Mouse (Mus musculus): ENCODE results near the gene Pla2r1. TPM values are rescaled to one million over a fixed set of nuclear protein-coding genes. Genes with fewer than 3 reads are reported as not detected.

The Pla2r1 gene
- polyA plus RNA-seq, 1 experiment from 2014 or later, result 0.35 TPM

DNA sequence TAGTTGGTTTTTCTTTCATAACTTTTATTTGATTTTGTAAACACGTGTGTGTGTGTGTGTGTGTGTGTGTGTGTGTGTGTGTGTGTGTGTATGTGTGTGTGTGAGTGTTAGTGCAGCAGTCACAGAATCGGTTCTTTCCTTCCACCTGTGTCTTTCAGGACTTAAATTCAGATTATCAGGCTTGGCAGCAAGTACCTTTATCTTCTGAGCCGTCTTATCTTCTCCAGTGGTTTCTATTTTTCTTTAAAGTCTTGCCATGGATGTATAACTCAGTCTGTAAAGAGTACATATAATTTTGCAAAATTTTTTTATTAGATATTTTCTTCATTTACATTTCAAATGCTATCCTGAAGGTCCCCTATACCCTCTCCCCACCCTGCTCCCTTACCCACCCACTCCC is 165.7 kb downstream of the Pla2r1 start:
- no peak for ATAC-seq (ENCODE audit: low FRiP score, low read depth)
- peaks cover 12% of the 10 kb centered on the region for H3K4me1 ChIP-seq (replicated peaks)

DNA sequence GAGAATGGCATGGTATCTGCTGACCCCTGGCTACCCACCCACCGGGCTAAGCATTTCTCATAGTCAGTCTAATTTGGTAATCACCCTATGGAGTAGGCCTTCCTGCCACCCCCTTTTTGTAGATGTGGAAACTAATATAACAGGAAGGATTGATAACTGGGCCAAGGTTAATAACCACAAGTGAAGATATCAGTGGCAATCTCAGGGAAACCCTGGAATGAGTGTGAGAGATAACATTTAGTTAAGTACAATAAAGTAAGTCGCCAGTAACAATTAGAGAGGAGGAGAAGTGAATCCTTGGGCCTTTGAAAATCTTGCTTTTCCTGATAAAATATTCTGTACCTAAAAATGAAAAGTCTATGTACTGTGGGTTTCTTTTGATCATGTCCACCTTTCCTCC is 166.3 kb downstream of the Pla2r1 start:
- WGBS, result 94% methylated on average over 2 of the region's 2 CpGs
- Histone ChIP-seq H3K4me2 (no peak overlapping the region), H3K4me1 (replicated peaks) (peaks cover 12% of the 10 kb centered on the region), H3K9ac (no peak overlapping the region), H3K9me3 (no peaks in the 10 kb centered on the region), H3K27ac (replicated peaks) (no peak overlapping the region), H3K4me3 (no peak overlapping the region), H3K27me3 (peaks cover 5% of the 10 kb centered on the region; the same call in 1 of the 2 replicates), H3K36me3 (no peaks in the 10 kb centered on the region)
- no peak for ATAC-seq (ENCODE audit: low FRiP score, low read depth)

More for the DNA sequence above, 165.7 kb downstream of the Pla2r1 start:
- Histone ChIP-seq H3K36me3 (no peaks in the 10 kb centered on the region), H3K27ac (replicated peaks) (no peak overlapping the region), H3K9me3 (no peaks in the 10 kb centered on the region), H3K4me3 (no peak overlapping the region), H3K27me3 (0 out of 2 replicates have a peak, but pooled peaks cover 2% of the 10 kb centered on the region), H3K4me2 (no peak overlapping the region), H3K9ac (no peak overlapping the region)
- WGBS, result 91% methylated on average over 3 of the region's 3 CpGs

DNA sequence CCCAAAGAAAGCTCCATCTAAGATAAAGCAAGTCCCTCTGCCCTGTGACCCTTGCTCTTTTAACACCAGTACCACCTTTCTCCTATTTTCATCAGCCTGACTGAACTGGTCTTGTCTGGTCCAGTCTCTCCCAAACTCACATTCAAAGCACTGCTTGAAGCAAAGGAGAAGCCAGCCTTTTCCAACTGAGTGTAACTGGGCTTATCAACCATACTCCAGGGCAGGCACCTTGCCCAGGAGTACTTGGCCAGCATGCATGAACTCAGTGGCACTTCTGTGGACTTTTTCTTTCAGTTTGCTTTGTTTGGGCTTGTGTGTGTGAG is 168.4 kb downstream of the Pla2r1 start:
- Histone ChIP-seq H3K4me3 (no peak overlapping the region), H3K4me1 (replicated peaks) (peaks cover 12% of the 10 kb centered on the region), H3K27ac (replicated peaks) (no peak overlapping the region), H3K4me2 (no peak overlapping the region), H3K9me3 (no peaks in the 10 kb centered on the region), H3K36me3 (no peaks in the 10 kb centered on the region), H3K27me3 (peaks cover 5% of the 10 kb centered on the region; the same call in 1 of the 2 replicates), H3K9ac (no peak overlapping the region)
- ATAC-seq (ENCODE audit: low FRiP score, low read depth), result no peak

DNA sequence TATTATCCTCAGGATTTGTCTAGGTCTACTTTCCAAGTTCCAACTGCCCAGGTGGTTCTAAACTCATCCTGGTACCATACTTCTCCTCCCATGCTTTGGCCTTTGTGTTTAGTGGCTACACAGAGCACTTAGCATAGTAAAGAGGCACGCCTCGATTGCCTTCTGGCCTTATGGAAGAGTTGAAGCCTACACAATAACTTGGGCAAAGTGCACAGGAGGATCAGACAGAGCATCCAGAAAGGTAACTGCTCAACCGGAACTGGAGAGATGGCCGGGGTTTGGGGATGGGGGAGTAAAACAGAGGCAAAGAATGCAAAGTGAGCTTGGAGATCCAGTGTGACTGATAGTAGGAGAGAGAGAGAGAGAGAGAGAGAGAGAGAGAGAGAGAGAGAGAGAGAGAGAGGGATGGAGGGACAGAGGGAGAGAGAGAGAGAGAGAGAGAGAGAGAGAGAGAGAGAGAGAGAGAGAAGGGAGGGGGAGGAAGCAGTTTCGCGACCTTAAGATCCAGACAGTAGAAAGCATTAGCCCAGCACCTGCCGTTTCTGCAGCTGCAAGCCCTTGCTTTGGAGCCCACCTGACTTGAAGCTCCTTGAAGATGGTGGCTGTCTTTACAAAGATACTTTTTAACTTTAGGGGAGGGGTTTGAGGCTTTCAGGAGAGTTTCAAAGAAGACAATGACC is 168.9 kb downstream of the Pla2r1 start:
- Histone ChIP-seq H3K9me3 (no peaks in the 10 kb centered on the region), H3K27me3 (peaks cover 5% of the 10 kb centered on the region; the same call in 1 of the 2 replicates), H3K4me1 (replicated peaks) (peaks cover 12% of the 10 kb centered on the region), H3K9ac (no peak overlapping the region), H3K27ac (replicated peaks) (no peak overlapping the region), H3K36me3 (no peaks in the 10 kb centered on the region), H3K4me2 (no peak overlapping the region), H3K4me3 (no peak overlapping the region)
- no peak for ATAC-seq (ENCODE audit: low FRiP score, low read depth)
- WGBS, result 34% methylated on average over 7 of the region's 7 CpGs

DNA sequence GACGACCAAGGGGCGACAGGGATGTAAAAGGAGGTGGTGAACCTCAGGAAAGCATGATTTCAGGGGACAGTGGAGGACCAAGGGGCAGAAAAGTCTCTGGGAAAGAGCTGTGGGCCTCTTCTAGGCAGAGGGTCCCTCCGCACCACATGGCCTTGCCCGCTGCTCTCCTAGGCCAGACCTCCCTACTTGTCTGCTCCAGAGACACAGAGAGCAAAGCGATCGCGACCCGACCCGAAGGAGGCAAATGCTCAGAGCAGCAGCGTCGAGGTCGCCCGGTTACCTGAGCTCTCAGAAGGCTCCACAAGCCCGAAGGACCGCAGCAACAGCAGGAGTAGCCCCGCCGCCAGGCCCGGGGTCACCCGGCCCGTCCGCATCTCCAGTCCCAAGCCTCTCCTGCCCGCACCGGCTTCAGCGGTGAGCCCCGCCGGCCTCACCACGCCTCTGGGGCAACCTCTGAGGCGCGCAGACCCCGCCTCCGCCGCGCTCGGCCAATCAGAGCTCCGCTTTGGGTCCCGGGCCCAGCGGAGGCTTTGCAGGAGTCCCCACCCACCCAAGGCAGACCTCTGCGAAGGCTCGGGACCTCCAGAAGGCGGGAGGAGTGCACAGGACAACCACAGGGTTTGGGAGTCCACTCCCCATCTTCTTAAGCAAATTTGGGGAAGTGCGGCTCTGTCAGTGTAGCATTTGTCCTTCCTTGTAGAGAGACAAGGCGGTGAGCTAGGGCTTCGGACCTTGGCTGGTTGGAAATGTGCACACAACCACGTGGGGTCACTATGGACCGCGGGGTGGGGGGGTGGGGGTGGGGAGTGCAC is 170.0 kb downstream of the Pla2r1 start, which contains the start of gene Ly75:
Gene Ly75, minus strand, starts transcription at position 446 of the 812 bp plus-strand sequence.
- H3K9ac ChIP-seq, result peak within 1 kb of the TSS; percentile 69
- peaks cover 12% of the 10 kb centered on the region for H3K4me1 ChIP-seq (replicated peaks)
- peaks cover 5% of the 10 kb centered on the region; the same call in 1 of the 2 replicates for H3K27me3 ChIP-seq
- under 1% methylated on average over 46 of the region's 46 CpGs for WGBS
- no peak within 1 kb of the TSS for H3K27ac ChIP-seq (replicated peaks)
- H3K4me3 ChIP-seq, result peak within 1 kb of the TSS; percentile 68
- H3K4me2 ChIP-seq, result peak within 1 kb of the TSS; percentile 97
- H3K36me3 ChIP-seq, result no peaks in the 10 kb centered on the region
- ATAC-seq (ENCODE audit: low FRiP score, low read depth), result peak; percentile 97
- H3K9me3 ChIP-seq, result no peaks in the 10 kb centered on the region

DNA sequence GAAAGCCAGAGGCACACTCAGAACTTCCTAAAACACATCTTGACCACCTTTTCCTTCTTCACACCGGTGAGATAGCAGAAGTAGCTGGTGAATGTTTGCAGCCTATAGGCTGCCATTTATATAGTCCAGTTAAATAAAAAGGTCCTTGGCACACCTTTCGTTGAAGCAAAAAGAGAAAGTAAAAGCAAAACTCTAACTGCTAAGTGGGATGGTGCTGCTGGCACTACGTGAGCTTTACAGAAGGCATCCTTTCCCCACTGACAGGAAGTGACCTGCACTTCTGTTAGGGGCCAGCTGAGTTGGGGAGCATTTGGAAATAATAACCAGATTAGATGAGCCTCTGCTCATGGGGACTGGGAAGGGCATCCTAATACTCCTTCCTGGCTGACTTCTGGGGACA is 170.8 kb downstream of the Pla2r1 start:
- Histone ChIP-seq H3K27me3 (peaks cover 5% of the 10 kb centered on the region; the same call in 1 of the 2 replicates), H3K9ac (no peak overlapping the region), H3K36me3 (no peaks in the 10 kb centered on the region), H3K27ac (replicated peaks) (no peak overlapping the region), H3K4me1 (replicated peaks) (peaks cover 12% of the 10 kb centered on the region), H3K4me3 (peak overlapping the region; percentile 68; the same call in 1 of the 2 replicates), H3K9me3 (no peaks in the 10 kb centered on the region), H3K4me2 (peak overlapping the region; percentile 97)
- 83% methylated on average over 3 of the region's 3 CpGs for WGBS
- no peak for ATAC-seq (ENCODE audit: low FRiP score, low read depth)

DNA sequence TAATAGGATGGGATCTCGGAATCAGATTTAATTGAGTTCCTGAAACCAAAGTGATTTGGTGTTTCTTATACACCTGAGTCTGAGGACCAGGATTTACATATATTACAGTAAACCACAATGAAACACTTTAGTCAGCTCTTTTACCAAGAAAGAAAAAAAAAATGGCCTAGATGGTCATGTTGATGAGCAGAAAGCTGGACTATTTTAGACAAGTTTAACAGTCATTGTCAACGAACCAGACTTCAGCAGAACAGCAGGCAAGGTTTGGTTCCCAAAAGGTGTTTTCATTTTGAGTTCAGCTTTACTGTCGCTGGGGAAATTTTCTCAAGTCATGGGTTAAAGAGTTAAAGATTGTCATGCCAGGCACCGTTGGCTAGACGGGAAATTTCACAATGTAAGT is 175.8 kb downstream of the Pla2r1 start:
- WGBS, result 88% methylated on average over 5 of the region's 5 CpGs
- H3K9me3 ChIP-seq, result no peaks in the 10 kb centered on the region
- ATAC-seq (ENCODE audit: low FRiP score, low read depth), result no peak

DNA sequence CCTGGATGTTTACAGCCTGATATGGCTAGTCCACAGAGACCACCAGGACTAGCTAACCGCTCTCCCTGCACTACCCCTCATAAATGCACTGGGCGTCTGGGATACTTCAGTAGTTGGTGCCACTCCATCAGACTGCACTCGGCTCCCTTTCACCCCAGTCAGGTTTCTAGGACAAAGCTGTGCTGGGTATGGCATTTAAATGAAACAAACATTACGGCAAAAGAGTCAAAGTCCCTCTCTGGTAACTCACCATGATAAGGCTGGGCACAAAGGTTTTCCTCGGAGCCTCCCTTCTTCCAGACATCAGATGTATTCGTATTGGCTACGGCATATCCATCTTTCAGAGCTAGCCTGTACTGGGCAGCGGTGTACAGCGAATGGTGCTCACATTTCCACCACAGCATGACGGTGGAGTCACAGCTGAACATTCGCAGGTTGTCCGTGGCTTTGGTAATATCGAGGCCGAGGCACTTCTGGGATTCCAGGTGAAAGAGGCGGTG is 177.4 kb downstream of the Pla2r1 start:
- no peak overlapping the region for H3K9ac ChIP-seq
- no peak overlapping the region for H3K27ac ChIP-seq (replicated peaks)
- H3K27me3 ChIP-seq, result no peaks in the 10 kb centered on the region
- no peak for ATAC-seq (ENCODE audit: low FRiP score, low read depth)
- H3K4me1 ChIP-seq (replicated peaks), result no peaks in the 10 kb centered on the region
- no peak overlapping the region for H3K4me2 ChIP-seq
- no peaks in the 10 kb centered on the region for H3K9me3 ChIP-seq
- WGBS, result 93% methylated on average over 15 of the region's 15 CpGs
- H3K36me3 ChIP-seq, result no peaks in the 10 kb centered on the region
- no peak overlapping the region for H3K4me3 ChIP-seq

More for the DNA sequence above, 175.8 kb downstream of the Pla2r1 start:
- Histone ChIP-seq H3K36me3 (no peaks in the 10 kb centered on the region), H3K4me1 (replicated peaks) (no peaks in the 10 kb centered on the region), H3K9ac (no peak overlapping the region), H3K27ac (replicated peaks) (no peak overlapping the region), H3K4me3 (no peak overlapping the region), H3K4me2 (no peak overlapping the region), H3K27me3 (peaks cover 3% of the 10 kb centered on the region; the same call in 1 of the 2 replicates)

DNA sequence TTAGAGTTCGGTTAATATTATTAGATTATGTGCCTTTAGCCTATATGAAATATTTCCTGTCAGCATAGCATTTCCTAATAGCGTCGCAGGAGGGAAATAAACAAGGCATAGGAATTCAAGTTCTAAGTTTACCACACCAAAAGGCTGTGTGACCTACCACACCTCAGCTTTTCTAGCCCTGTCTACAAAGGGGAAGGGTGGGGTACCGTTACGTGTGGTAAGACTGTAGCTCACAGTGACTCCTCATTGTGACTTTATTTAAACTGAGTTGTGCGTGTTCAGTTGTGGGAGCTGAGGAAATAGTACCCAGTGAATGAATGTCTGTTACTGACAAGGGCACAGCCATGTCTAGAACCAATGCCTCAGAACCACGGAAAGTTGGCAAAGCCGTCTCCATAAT is 178.0 kb downstream of the Pla2r1 start:
- 94% methylated on average over 8 of the region's 8 CpGs for WGBS
- Histone ChIP-seq H3K9me3 (no peaks in the 10 kb centered on the region), H3K36me3 (no peaks in the 10 kb centered on the region), H3K27ac (replicated peaks) (no peak overlapping the region), H3K27me3 (no peaks in the 10 kb centered on the region), H3K4me3 (no peak overlapping the region), H3K9ac (no peak overlapping the region), H3K4me2 (no peak overlapping the region), H3K4me1 (replicated peaks) (no peaks in the 10 kb centered on the region)
- no peak for ATAC-seq (ENCODE audit: low FRiP score, low read depth)

DNA sequence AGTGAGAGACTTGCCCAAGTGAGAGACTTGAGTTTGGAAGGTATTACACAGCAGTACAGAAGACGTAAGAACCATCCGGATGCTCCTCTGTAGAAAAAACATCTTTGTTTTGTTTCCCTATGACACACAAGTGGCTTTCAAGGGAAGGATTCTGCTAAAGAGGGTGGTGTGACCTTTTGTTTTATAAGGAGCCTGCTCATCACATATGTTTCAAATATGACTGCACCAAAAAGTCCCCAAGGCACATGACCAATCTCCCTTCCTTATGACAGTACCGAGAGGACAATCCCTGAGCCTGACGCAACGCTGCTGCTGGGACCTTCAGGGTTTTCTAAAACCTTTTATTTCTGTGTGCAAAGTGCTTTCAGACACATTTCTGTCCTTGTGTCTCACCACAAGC is 182.9 kb downstream of the Pla2r1 start:
- H3K4me1 ChIP-seq (replicated peaks), result no peaks in the 10 kb centered on the region
- H3K4me3 ChIP-seq, result no peak overlapping the region
- no peaks in the 10 kb centered on the region for H3K36me3 ChIP-seq
- H3K9ac ChIP-seq, result no peak overlapping the region
- no peak overlapping the region for H3K4me2 ChIP-seq
- no peak for ATAC-seq (ENCODE audit: low FRiP score, low read depth)
- WGBS, result 91% methylated on average over 5 of the region's 5 CpGs
- H3K9me3 ChIP-seq, result no peaks in the 10 kb centered on the region
- no peaks in the 10 kb centered on the region for H3K27me3 ChIP-seq
- no peak overlapping the region for H3K27ac ChIP-seq (replicated peaks)

DNA sequence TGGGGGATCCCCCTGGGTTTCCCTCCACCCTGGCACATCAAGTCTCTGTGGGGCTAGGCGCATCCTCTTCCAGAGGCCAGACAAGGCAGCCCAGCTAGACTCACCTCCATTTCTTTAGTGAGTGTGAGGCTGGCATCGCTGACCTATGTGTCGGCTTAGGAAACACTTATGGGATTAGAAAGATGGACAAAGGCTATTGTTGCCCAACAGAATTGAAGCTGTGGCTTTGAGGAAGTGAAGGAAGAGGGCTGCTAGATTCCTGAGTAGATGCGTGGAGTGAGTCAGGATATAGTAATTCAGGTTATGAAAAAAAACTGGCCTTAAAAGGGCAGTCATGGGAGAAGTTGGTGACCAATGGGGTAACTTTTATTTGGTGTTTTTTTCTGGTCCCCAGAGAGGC is 183.7 kb downstream of the Pla2r1 start:
- WGBS, result 88% methylated on average over 4 of the region's 4 CpGs
- H3K4me3 ChIP-seq, result no peak overlapping the region
- no peak for ATAC-seq (ENCODE audit: low FRiP score, low read depth)
- H3K9me3 ChIP-seq, result no peaks in the 10 kb centered on the region
- no peaks in the 10 kb centered on the region for H3K4me1 ChIP-seq (replicated peaks)
- no peak overlapping the region for H3K27ac ChIP-seq (replicated peaks)
- no peaks in the 10 kb centered on the region for H3K27me3 ChIP-seq
- H3K4me2 ChIP-seq, result no peak overlapping the region
- no peaks in the 10 kb centered on the region for H3K36me3 ChIP-seq
- H3K9ac ChIP-seq, result no peak overlapping the region

DNA sequence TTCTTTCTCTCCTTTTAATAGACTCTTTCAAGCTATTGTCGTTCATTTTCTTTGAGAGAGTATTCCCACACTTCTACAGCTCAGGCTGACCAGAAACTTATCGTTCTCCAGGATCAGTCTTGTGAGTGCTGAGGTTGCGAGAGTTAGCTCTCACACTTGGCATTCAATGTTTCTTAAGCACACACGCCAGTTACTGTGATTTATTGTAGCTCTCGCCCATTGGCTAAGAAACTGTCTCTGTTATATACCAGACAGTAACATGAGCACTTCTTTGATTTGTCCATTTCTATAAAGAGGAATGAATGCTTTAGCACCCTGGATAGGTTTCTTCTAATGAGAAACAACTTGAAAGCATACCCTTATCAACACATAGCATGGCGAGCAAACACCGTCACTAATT is 185.2 kb downstream of the Pla2r1 start:
- Histone ChIP-seq H3K36me3 (no peaks in the 10 kb centered on the region), H3K27me3 (no peaks in the 10 kb centered on the region), H3K9me3 (no peaks in the 10 kb centered on the region), H3K27ac (replicated peaks) (no peak overlapping the region), H3K9ac (no peak overlapping the region), H3K4me3 (no peak overlapping the region), H3K4me1 (replicated peaks) (no peaks in the 10 kb centered on the region), H3K4me2 (no peak overlapping the region)
- ATAC-seq (ENCODE audit: low FRiP score, low read depth), result no peak
- 93% methylated on average over 7 of the region's 7 CpGs for WGBS
